Mouse (Mus musculus): ENCODE results near the gene Olfr1238. TPM values are rescaled to one million over a fixed set of nuclear protein-coding genes. Genes with fewer than 3 reads are reported as not detected.

The Olfr1238 gene
- not detected in 2 replicates for total RNA-seq (2015; ENCODE audit: low replicate concordance)
- total RNA-seq (2017; ENCODE audit: low replicate concordance) = not detected in 2 replicates

- no peak for ATAC-seq (replicated peaks; ENCODE audit: low FRiP score, poor library complexity, severe bottlenecking)
Observed at GRCm38 (mm10) chr2:89409576-89409975, at the start of gene Olfr1238. Gene Olfr1238, minus strand, starts transcription at chr2:89409676.

GRCm38 (mm10) chr2:89442900-89443299 lies 33.4 kb upstream of the Olfr1238 start, which contains the start of gene Olfr1240:
Gene Olfr1240, minus strand, starts transcription at chr2:89443000.
- ATAC-seq (replicated peaks; ENCODE audit: low FRiP score, poor library complexity, severe bottlenecking) = no peak

GRCm38 (mm10) chr2:89420307-89420706 lies 10.8 kb upstream of the Olfr1238 start, which contains the start of gene Olfr1239:
Gene Olfr1239, minus strand, starts transcription at chr2:89420407.
- no peak for ATAC-seq (replicated peaks; ENCODE audit: low FRiP score, poor library complexity, severe bottlenecking)

- no peak for ATAC-seq (replicated peaks; ENCODE audit: low FRiP score, poor library complexity, severe bottlenecking)
Observed at GRCm38 (mm10) chr2:89414557-89414956, 5.1 kb upstream of the Olfr1238 start.

DNA sequence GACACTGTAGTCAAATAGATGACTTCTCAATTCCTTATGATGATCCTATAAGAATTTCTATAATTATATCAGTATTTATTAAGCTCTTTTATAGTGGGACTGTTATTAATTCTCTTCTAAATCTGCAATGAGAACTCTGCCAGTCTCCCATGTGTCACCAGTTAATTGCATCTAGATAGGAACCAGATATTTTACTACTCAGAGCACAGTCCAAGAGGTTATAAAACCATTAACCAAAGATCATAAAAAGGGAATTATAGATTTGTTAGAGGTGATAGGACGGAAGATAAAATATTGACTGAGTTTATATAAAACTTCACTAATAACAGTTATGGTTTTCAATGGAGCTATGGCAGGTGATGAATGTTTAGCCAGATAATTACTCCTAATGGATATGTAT lies 8.6 kb downstream of the Olfr1238 start:
- no peak for ATAC-seq (replicated peaks; ENCODE audit: low FRiP score, poor library complexity, severe bottlenecking)

GRCm38 (mm10) chr2:89364765-89365164 lies 44.7 kb downstream of the Olfr1238 start, which contains the start of gene Olfr1234:
Gene Olfr1234, minus strand, starts transcription at chr2:89364865.
- ATAC-seq (replicated peaks; ENCODE audit: low FRiP score, poor library complexity, severe bottlenecking) = no peak

Other genes with a start within 250 kb of the Olfr1238 start
- gene Olfr1224-ps1, start 245.6 kb downstream of the Olfr1238 start, total RNA-seq (2015; ENCODE audit: low replicate concordance) = not detected in 2 replicates
- not detected in 2 replicates for gene Olfr1224-ps1, start 245.6 kb downstream of the Olfr1238 start, total RNA-seq (2017; ENCODE audit: low replicate concordance)
- not detected in 2 replicates for gene Olfr1225, start 235.0 kb downstream of the Olfr1238 start, total RNA-seq (2015; ENCODE audit: low replicate concordance)
- gene Olfr1225, start 235.0 kb downstream of the Olfr1238 start, total RNA-seq (2017; ENCODE audit: low replicate concordance) = not detected in 2 replicates
- not detected in 2 replicates for gene Olfr1226, start 209.6 kb downstream of the Olfr1238 start, total RNA-seq (2015; ENCODE audit: low replicate concordance)
- gene Olfr1226, start 209.6 kb downstream of the Olfr1238 start, total RNA-seq (2017; ENCODE audit: low replicate concordance) = not detected in 2 replicates
- gene Olfr1228, start 155.6 kb downstream of the Olfr1238 start, total RNA-seq (2015; ENCODE audit: low replicate concordance) = not detected in 2 replicates
- gene Olfr1228, start 155.6 kb downstream of the Olfr1238 start, total RNA-seq (2017; ENCODE audit: low replicate concordance) = not detected in 2 replicates
- not detected in 2 replicates for gene Olfr1229, start 121.7 kb downstream of the Olfr1238 start, total RNA-seq (2015; ENCODE audit: low replicate concordance)
- not detected in 2 replicates for gene Olfr1229, start 121.7 kb downstream of the Olfr1238 start, total RNA-seq (2017; ENCODE audit: low replicate concordance)
- gene Olfr1230, start 112.4 kb downstream of the Olfr1238 start, total RNA-seq (2015; ENCODE audit: low replicate concordance) = not detected in 2 replicates
- gene Olfr1230, start 112.4 kb downstream of the Olfr1238 start, total RNA-seq (2017; ENCODE audit: low replicate concordance) = not detected in 2 replicates
- gene Olfr1231, start 102.6 kb downstream of the Olfr1238 start, total RNA-seq (2015; ENCODE audit: low replicate concordance) = not detected in 2 replicates
- gene Olfr1231, start 102.6 kb downstream of the Olfr1238 start, total RNA-seq (2017; ENCODE audit: low replicate concordance) = not detected in 2 replicates
- not detected in 2 replicates for gene Olfr1232, start 80.0 kb downstream of the Olfr1238 start, total RNA-seq (2015; ENCODE audit: low replicate concordance)
- gene Olfr1232, start 80.0 kb downstream of the Olfr1238 start, total RNA-seq (2017; ENCODE audit: low replicate concordance) = not detected in 2 replicates
- not detected in 2 replicates for gene Olfr1233, start 67.3 kb downstream of the Olfr1238 start, total RNA-seq (2015; ENCODE audit: low replicate concordance)
- not detected in 2 replicates for gene Olfr1233, start 67.3 kb downstream of the Olfr1238 start, total RNA-seq (2017; ENCODE audit: low replicate concordance)
- not detected in 2 replicates for gene Olfr1234, start 44.8 kb downstream of the Olfr1238 start, total RNA-seq (2015; ENCODE audit: low replicate concordance)
- not detected in 2 replicates for gene Olfr1234, start 44.8 kb downstream of the Olfr1238 start, total RNA-seq (2017; ENCODE audit: low replicate concordance)
- not detected in 2 replicates for gene Olfr1239, start 10.7 kb upstream of the Olfr1238 start, total RNA-seq (2015; ENCODE audit: low replicate concordance)
- not detected in 2 replicates for gene Olfr1239, start 10.7 kb upstream of the Olfr1238 start, total RNA-seq (2017; ENCODE audit: low replicate concordance)
- gene Olfr1240, start 33.3 kb upstream of the Olfr1238 start, total RNA-seq (2015; ENCODE audit: low replicate concordance) = not detected in 2 replicates
- not detected in 2 replicates for gene Olfr1240, start 33.3 kb upstream of the Olfr1238 start, total RNA-seq (2017; ENCODE audit: low replicate concordance)
- gene Olfr1241, start 77.5 kb upstream of the Olfr1238 start, total RNA-seq (2015; ENCODE audit: low replicate concordance) = not detected in 2 replicates
- gene Olfr1241, start 77.5 kb upstream of the Olfr1238 start, total RNA-seq (2017; ENCODE audit: low replicate concordance) = not detected in 2 replicates
- gene Olfr1242, start 88.7 kb upstream of the Olfr1238 start, total RNA-seq (2015; ENCODE audit: low replicate concordance) = not detected in 2 replicates
- gene Olfr1242, start 88.7 kb upstream of the Olfr1238 start, total RNA-seq (2017; ENCODE audit: low replicate concordance) = not detected in 2 replicates
- not detected in 2 replicates for gene Olfr1243, start 121.8 kb upstream of the Olfr1238 start, total RNA-seq (2015; ENCODE audit: low replicate concordance)
- not detected in 2 replicates for gene Olfr1243, start 121.8 kb upstream of the Olfr1238 start, total RNA-seq (2017; ENCODE audit: low replicate concordance)
- gene Olfr1245, start 168.8 kb upstream of the Olfr1238 start, total RNA-seq (2015; ENCODE audit: low replicate concordance) = not detected in 2 replicates
- not detected in 2 replicates for gene Olfr1245, start 168.8 kb upstream of the Olfr1238 start, total RNA-seq (2017; ENCODE audit: low replicate concordance)
- gene Olfr1246, start 183.5 kb upstream of the Olfr1238 start, total RNA-seq (2015; ENCODE audit: low replicate concordance) = not detected in 2 replicates
- gene Olfr1246, start 183.5 kb upstream of the Olfr1238 start, total RNA-seq (2017; ENCODE audit: low replicate concordance) = not detected in 2 replicates
- not detected in 2 replicates for gene Olfr1247, start 204.5 kb upstream of the Olfr1238 start, total RNA-seq (2015; ENCODE audit: low replicate concordance)
- gene Olfr1247, start 204.5 kb upstream of the Olfr1238 start, total RNA-seq (2017; ENCODE audit: low replicate concordance) = not detected in 2 replicates
- gene Olfr1248, start 208.6 kb upstream of the Olfr1238 start, total RNA-seq (2015; ENCODE audit: low replicate concordance) = not detected in 2 replicates
- gene Olfr1248, start 208.6 kb upstream of the Olfr1238 start, total RNA-seq (2017; ENCODE audit: low replicate concordance) = not detected in 2 replicates
- gene Olfr1249, start 225.3 kb upstream of the Olfr1238 start, total RNA-seq (2015; ENCODE audit: low replicate concordance) = not detected in 2 replicates
- not detected in 2 replicates for gene Olfr1249, start 225.3 kb upstream of the Olfr1238 start, total RNA-seq (2017; ENCODE audit: low replicate concordance)

Measured in erythroid progenitor cell, adult 5-6 weeks (primary cell).